Mouse (Mus musculus): Measurements from ENCODE around the gene Nfix. TPM values are rescaled to one million over a fixed set of nuclear protein-coding genes. Genes with fewer than 3 reads are reported as not detected.

The Nfix gene
- total RNA-seq, 2 experiments from 2014 or later = 447 to 529 TPM

Other genes starting within 250 kb of the Nfix start
- 1 to 10 TPM; 5.9 to 7.1 TPM for gene Ier2, start 137.5 kb downstream of the Nfix start, total RNA-seq (2021)
- 10 to 100 TPM; 36.7 to 40.2 TPM for gene Trmt1, start 114.0 kb downstream of the Nfix start, total RNA-seq (2021)
- 10 to 100 TPM; 20.0 to 22.2 TPM for gene Nacc1, start 112.5 kb downstream of the Nfix start, total RNA-seq (2021)
- 1 to 10 TPM; 1.3 to 2.0 TPM for gene Lyl1, start 98.9 kb downstream of the Nfix start, total RNA-seq (2021)
- under 1 TPM; 0.54 to 0.67 TPM for gene G430095P16Rik, start 77.3 kb downstream of the Nfix start, total RNA-seq (2021)
- gene Dand5, start 22.5 kb upstream of the Nfix start, total RNA-seq (2021) = 1 to 10 TPM; 9.5 to 9.6 TPM
- gene Gadd45gip1, start 31.2 kb upstream of the Nfix start, total RNA-seq (2021) = 10 to 100 TPM; 20.5 to 22.6 TPM
- 100 to 1,000 TPM; 134 TPM for gene Rad23a, start 40.3 kb upstream of the Nfix start, total RNA-seq (2021)
- gene Calr, start 46.6 kb upstream of the Nfix start, total RNA-seq (2021) = 100 to 1,000 TPM; 178 to 214 TPM
- gene Farsa, start 56.6 kb upstream of the Nfix start, total RNA-seq (2021) = 10 to 100 TPM; 21.2 to 24.2 TPM
- gene Syce2, start 71.8 kb upstream of the Nfix start, total RNA-seq (2021) = 1 to 10 TPM in 1 of 2 experiments, under 1 TPM in 1; 0.95 to 1.2 TPM
- 10 to 100 TPM; 34.7 to 34.8 TPM for gene Gcdh, start 93.6 kb upstream of the Nfix start, total RNA-seq (2021)
- not detected for gene Klf1, start 101.6 kb upstream of the Nfix start, total RNA-seq (2021)
- gene Dnase2a, start 108.2 kb upstream of the Nfix start, total RNA-seq (2021) = 1 to 10 TPM; 4.5 to 5.7 TPM
- not detected for gene Mast1, start 137.0 kb upstream of the Nfix start, total RNA-seq (2021)
- gene Rtbdn, start 146.6 kb upstream of the Nfix start, total RNA-seq (2021) = not detected
- not detected for gene Gm49661, start 169.1 kb upstream of the Nfix start, total RNA-seq (2021)
- 100 to 1,000 TPM; 192 to 200 TPM for gene Prdx2, start 169.2 kb upstream of the Nfix start, total RNA-seq (2021)
- 10 to 100 TPM; 22.2 to 24.7 TPM for gene Rnaseh2a, start 169.4 kb upstream of the Nfix start, total RNA-seq (2021)
- 1 to 10 TPM; 5.1 to 6.9 TPM for gene Junb, start 178.4 kb upstream of the Nfix start, total RNA-seq (2021)
- 1 to 10 TPM; 1.1 to 1.3 TPM for gene Hook2, start 190.3 kb upstream of the Nfix start, total RNA-seq (2021)
- not detected for gene Best2, start 214.2 kb upstream of the Nfix start, total RNA-seq (2021)
- gene Asna1, start 224.9 kb upstream of the Nfix start, total RNA-seq (2021) = 10 to 100 TPM; 45.6 to 48.2 TPM
- gene Trir, start 226.5 kb upstream of the Nfix start, total RNA-seq (2021) = 10 to 100 TPM; 66.5 to 69.4 TPM
- 10 to 100 TPM; 23.5 to 27.9 TPM for gene Tnpo2, start 236.6 kb upstream of the Nfix start, total RNA-seq (2021)